Mouse (Mus musculus) CH12.LX (cell line): Measurements from ENCODE around the gene Hspa12a. TPM values are rescaled to one million over a fixed set of nuclear protein-coding genes. Genes with fewer than 3 reads are reported as not detected.

Experiments
- DNase-seq: peaks from one replicate; pipeline ENCODE4 v3.0.0-alpha.2; 2013; ENCODE audit errors: extremely low read depth
- H3K27ac ChIP-seq: 2 replicates; pipeline ENCODE4 v1.5.1; 2012; ENCODE audit warnings: low read depth, mild to moderate bottlenecking, control low read depth, moderate library complexity; ENCODE audit not compliant: insufficient read depth
- H3K27me3 ChIP-seq: replicated peaks from 2 replicates; pipeline ENCODE3; 2012; ENCODE audit warnings: inconsistent platforms
- H3K36me3 ChIP-seq, 2 experiments: replicated peaks in 1 of 2; 2 replicates each; pipeline versions ENCODE3 to v1.6.1; 2012; ENCODE audit warnings: inconsistent platforms in 1 of 2, low read length in 1 of 2, mild to moderate bottlenecking in 1 of 2, mixed read lengths in 1 of 2, moderate library complexity in 1 of 2; ENCODE audit not compliant: control insufficient read depth in 1 of 2, insufficient read depth in 1 of 2
- H3K4me1 ChIP-seq, 2 experiments: 2 replicates each; pipeline ENCODE4 v1.6.1; 2012; ENCODE audit warnings: inconsistent platforms in 1 of 2, moderate library complexity in 1 of 2; ENCODE audit not compliant: insufficient read depth in 2 of 2, control insufficient read depth in 1 of 2
- H3K4me2 ChIP-seq: 2 replicates; pipeline ENCODE4 v1.6.1; 2012; ENCODE audit warnings: low read depth, mild to moderate bottlenecking, control low read depth; ENCODE audit not compliant: poor library complexity, insufficient read depth, severe bottlenecking
- H3K4me3 ChIP-seq, 3 experiments: fragments of 150-350 bp in 1 of 3; sonication (generic) in 1 of 3; replicated peaks in 1 of 3; 2 replicates each; pipeline versions ENCODE3 to v1.5.1; 2011 to 2012; ENCODE audit warnings: low read depth in 2 of 3, low read length in 2 of 3, mild to moderate bottlenecking in 2 of 3, moderate library complexity in 2 of 3, control low read depth in 1 of 3, improper control_type of control experiment in 1 of 3, inconsistent platforms in 1 of 3, mixed read lengths in 1 of 3; ENCODE audit not compliant: poor library complexity in 1 of 3
- H3K79me2 ChIP-seq: replicated peaks from 2 replicates; pipeline ENCODE4 v1.6.1; 2012; ENCODE audit warnings: mild to moderate bottlenecking, moderate library complexity; ENCODE audit not compliant: control insufficient read depth, poor library complexity, insufficient read depth, severe bottlenecking; ENCODE audit errors: extremely low read depth
- H3K9ac ChIP-seq: 2 replicates; pipeline ENCODE4 v1.6.1; 2012; ENCODE audit warnings: low read depth, mild to moderate bottlenecking, control low read depth, moderate library complexity; ENCODE audit not compliant: insufficient read depth
- H3K9me3 ChIP-seq: replicated peaks from 2 replicates; pipeline ENCODE3; 2012; ENCODE audit warnings: low read length, inconsistent platforms, mixed read lengths
- ETS1 ChIP-seq: conservative IDR thresholded peaks from 2 replicates; pipeline ENCODE4 v1.6.1; 2012; ENCODE audit warnings: low read depth, mild to moderate bottlenecking, inconsistent platforms, low read length, improper control_type of control experiment, moderate library complexity
- HCFC1 ChIP-seq: IDR thresholded peaks from 2 replicates; pipeline ENCODE4 v1.6.1; 2012; ENCODE audit warnings: low read depth, mild to moderate bottlenecking, inconsistent platforms, low read length, improper control_type of control experiment
- JUN ChIP-seq: IDR thresholded peaks from 2 replicates; pipeline ENCODE4 v1.6.1; 2011; ENCODE audit warnings: low read depth, mild to moderate bottlenecking, low read length, improper control_type of control experiment, moderate library complexity; ENCODE audit not compliant: insufficient read depth
- JUND ChIP-seq: conservative IDR thresholded peaks from 2 replicates; pipeline ENCODE4 v1.6.1; 2011; ENCODE audit warnings: low read depth, low read length, improper control_type of control experiment
- MAX ChIP-seq: IDR thresholded peaks from 2 replicates; pipeline ENCODE4 v1.6.1; 2011; ENCODE audit warnings: low read length, improper control_type of control experiment
- MAZ ChIP-seq: IDR thresholded peaks from 2 replicates; pipeline ENCODE4 v1.6.1; 2012; ENCODE audit warnings: low read depth, mild to moderate bottlenecking, inconsistent platforms, low read length, improper control_type of control experiment, moderate library complexity
- MEF2A ChIP-seq: IDR thresholded peaks from 2 replicates; pipeline ENCODE4 v1.6.1; 2014; ENCODE audit warnings: low read depth, mild to moderate bottlenecking, inconsistent platforms, low read length, improper control_type of control experiment, borderline replicate concordance
- NELFE ChIP-seq: IDR thresholded peaks from 2 replicates; pipeline ENCODE4 v1.6.1; 2011; ENCODE audit warnings: low read depth, low read length, improper control_type of control experiment
- PAX5 ChIP-seq: IDR thresholded peaks from 2 replicates; pipeline ENCODE4 v1.6.1; 2012; ENCODE audit warnings: low read length, inconsistent platforms, mixed read lengths
- POLR2A ChIP-seq: IDR thresholded peaks from 2 replicates; pipeline ENCODE4 v1.6.1; 2011; ENCODE audit warnings: low read depth, mild to moderate bottlenecking, improper control_type of control experiment, low read length
- POLR2AphosphoS2 ChIP-seq: IDR thresholded peaks from 2 replicates; pipeline ENCODE4 v1.6.1; 2011; ENCODE audit warnings: low read depth, low read length, improper control_type of control experiment
- RAD21 ChIP-seq: IDR thresholded peaks from 2 replicates; pipeline ENCODE4 v1.6.1; 2011; ENCODE audit warnings: low read depth, mild to moderate bottlenecking, low read length, improper control_type of control experiment, moderate library complexity
- RCOR1 ChIP-seq: conservative IDR thresholded peaks from 2 replicates; pipeline ENCODE4 v1.6.1; 2012; ENCODE audit warnings: low read depth, mild to moderate bottlenecking, inconsistent platforms, low read length, improper control_type of control experiment
- SIN3A ChIP-seq: IDR thresholded peaks from 2 replicates; pipeline ENCODE4 v1.6.1; 2012; ENCODE audit warnings: low read length, improper control_type of control experiment, inconsistent platforms
- SMC3 ChIP-seq: IDR thresholded peaks from 2 replicates; pipeline ENCODE4 v1.6.1; 2011; ENCODE audit warnings: low read depth, low read length, improper control_type of control experiment
- UBTF ChIP-seq: IDR thresholded peaks from 2 replicates; pipeline ENCODE4 v1.6.1; 2012; ENCODE audit warnings: low read depth, mild to moderate bottlenecking, inconsistent platforms, low read length, improper control_type of control experiment, moderate library complexity
- ZC3H11A ChIP-seq: IDR thresholded peaks from 2 replicates; pipeline ENCODE4 v1.6.1; 2012; ENCODE audit warnings: low read depth, mild to moderate bottlenecking, inconsistent platforms, low read length, improper control_type of control experiment
- ZKSCAN1 ChIP-seq: IDR thresholded peaks from 2 replicates; pipeline ENCODE4 v1.6.1; 2012; ENCODE audit warnings: low read depth, inconsistent platforms, low read length, improper control_type of control experiment, borderline replicate concordance
- dilution Hi-C: fragments of 300-500 bp; cut with MboI; formaldehyde crosslinking; loops from 2 replicates; pipeline ENCODE4 v1.14.3; 2020; ENCODE audit warnings: low sequenced_read_pairs; ENCODE audit not compliant: extremely low pct_unique_long_range_greater_than_20kb, extremely low pct_ligation_motif_present
- in situ Hi-C: fragments of 300-500 bp; cut with MboI; formaldehyde crosslinking; loops from 3 replicates; pipeline ENCODE4 v1.14.3; 2019; ENCODE audit warnings: low sequenced_read_pairs, low pct_ligation_motif_present, low pct_unique_long_range_greater_than_20kb, mixed read lengths
- polyA plus RNA-seq: library from polyadenylated mRNA; unstranded; fragments of >175 nt; gene quantifications from 2 replicates; pipeline ENCODE4 v1.2.1, GENCODE M21; 2012; ENCODE audit warnings: low read depth; ENCODE audit not compliant: insufficient read length
- total RNA-seq, 2 experiments: library from RNA; depleted of rRNA; stranded (reverse); fragments of 300-350 nt in 1 of 2; fragments of >200 nt in 1 of 2; gene quantifications; 2 replicates each; pipeline ENCODE4 v1.2.3; 2012 to 2014

Hspa12a gene
- total and polyA plus RNA-seq, 3 experiments, result 1.4 to 1.9 (median 1.4) TPM

DNA sequence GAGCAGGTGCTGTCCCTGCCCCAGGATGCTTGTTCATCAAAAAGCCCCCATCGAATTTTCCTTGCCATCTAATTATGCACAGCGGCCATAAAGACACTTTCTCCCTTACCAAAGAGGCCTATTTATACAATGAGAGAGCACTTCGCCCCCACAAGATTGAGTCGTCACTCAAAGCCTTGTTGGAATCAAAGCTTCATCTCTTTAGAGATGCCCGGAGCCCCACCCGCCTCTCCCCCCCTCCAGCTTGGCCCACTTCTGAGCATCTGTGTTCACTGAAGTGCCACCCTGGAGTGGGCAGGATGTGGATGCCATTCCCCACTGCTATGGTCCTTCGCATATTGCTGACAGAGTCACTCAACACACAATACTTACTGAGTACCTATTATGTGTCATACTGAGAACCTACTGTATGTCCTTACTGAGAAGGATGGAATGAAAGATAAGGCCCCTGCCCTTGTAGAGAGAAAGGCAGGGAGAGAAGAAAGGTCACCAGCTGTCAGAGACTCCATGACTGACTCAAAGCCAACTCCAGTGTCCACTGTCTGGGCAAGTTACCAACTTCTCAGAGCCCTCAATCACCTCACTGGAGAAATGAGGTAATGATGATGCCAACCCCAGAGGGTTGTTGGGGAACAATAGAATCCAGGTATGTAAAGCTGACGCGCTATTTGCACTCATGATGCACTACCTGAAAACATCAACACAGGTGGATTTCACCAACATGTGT is 87.2 kb downstream of the Hspa12a start:
- TF ChIP-seq RAD21 (no peak), POLR2AphosphoS2 (no peak), UBTF (no peak), PAX5 (no peak), JUND (no peak), MAX (no peak), ZC3H11A (no peak), POLR2A (no peak), MAZ (no peak), ZKSCAN1 (no peak)
- Histone ChIP-seq H3K79me2 (no peaks in the 10 kb centered on the region), H3K4me1 (peaks cover 0 to 26% of the 10 kb centered on the region in 2 experiments; a peak in 2 of 4 replicates), H3K36me3 (no peaks in the 10 kb centered on the region), H3K27me3 (no peaks in the 10 kb centered on the region), H3K9me3 (no peaks in the 10 kb centered on the region), H3K27ac (no peak overlapping the region), H3K4me2 (no peak overlapping the region), H3K4me3 (no peak overlapping the region), H3K9ac (no peak overlapping the region)
- in situ Hi-C loops (no loop called here), dilution Hi-C loops (no loop called here)
- DNase-seq, result no peak

DNA sequence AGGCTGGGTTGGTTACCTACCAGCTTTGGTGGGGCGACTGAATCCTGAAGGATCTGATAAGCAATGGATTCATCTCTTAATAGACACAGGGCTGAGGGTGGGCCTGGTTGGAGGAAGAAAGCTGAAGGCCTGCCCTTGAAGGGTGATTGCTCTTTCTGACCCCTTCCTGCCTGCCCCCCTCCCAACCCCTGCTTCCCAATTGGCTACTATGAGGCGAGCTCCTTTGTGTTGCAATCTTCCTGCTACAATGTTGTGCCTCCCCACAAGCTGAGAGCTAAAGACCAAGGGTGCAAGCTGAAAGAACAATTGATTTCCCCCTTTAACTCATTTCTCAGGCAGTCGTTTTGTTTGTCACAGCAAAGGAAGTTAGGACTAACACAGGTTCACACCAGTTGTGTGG is 88.6 kb downstream of the Hspa12a start:
- Histone ChIP-seq H3K27ac (no peak overlapping the region), H3K27me3 (no peaks in the 10 kb centered on the region), H3K36me3 (no peaks in the 10 kb centered on the region), H3K4me2 (no peak overlapping the region), H3K4me1 (peaks cover 0 to 39% of the 10 kb centered on the region in 2 experiments; a peak in 3 of 4 replicates), H3K9ac (no peak overlapping the region), H3K4me3 (no peak overlapping the region), H3K79me2 (no peaks in the 10 kb centered on the region), H3K9me3 (no peaks in the 10 kb centered on the region)
- TF ChIP-seq ZC3H11A, result no peak
- TF ChIP-seq JUND, result no peak
- TF ChIP-seq JUN, result no peak
- no peak for TF ChIP-seq UBTF
- TF ChIP-seq HCFC1, result no peak
- no peak for TF ChIP-seq MEF2A
- TF ChIP-seq ETS1, result no peak
- no peak for TF ChIP-seq SIN3A
- no peak for TF ChIP-seq POLR2A
- no peak for TF ChIP-seq NELFE
- TF ChIP-seq RCOR1, result no peak
- TF ChIP-seq SMC3, result no peak
- in situ Hi-C loops, result no loop called here
- dilution Hi-C loops, result no loop called here
- DNase-seq, result no peak
